Mouse (Mus musculus) heart, adult 2 months (tissue): ENCODE results near the gene Timm29. TPM values are rescaled to one million over a fixed set of nuclear protein-coding genes. Genes with fewer than 3 reads are reported as not detected.

Experiments used
- DNase-seq, 2 experiments: peaks; one replicate each; pipeline ENCODE4 v3.0.0; 2021
- H3K27ac ChIP-seq: fragments of 200-600 bp; 2 replicates; pipeline ENCODE4 v1.8.1; 2022
- H3K27me3 ChIP-seq: fragments of 200-500 bp; 2 replicates; pipeline ENCODE4 v1.6.1; 2012; ENCODE audit warnings: mild to moderate bottlenecking, low read length, inconsistent platforms, mixed read lengths; ENCODE audit not compliant: control insufficient read depth, insufficient read depth
- H3K36me3 ChIP-seq: fragments of 200-500 bp; 2 replicates; pipeline ENCODE4 v1.6.1; 2012; ENCODE audit warnings: low read length, inconsistent platforms; ENCODE audit not compliant: control insufficient read depth, insufficient read depth
- H3K4me1 ChIP-seq: fragments of 200-500 bp; 2 replicates; pipeline ENCODE4 v1.6.1; 2011; ENCODE audit warnings: low read length; ENCODE audit not compliant: control insufficient read depth, insufficient read depth
- H3K4me3 ChIP-seq: fragments of 200-600 bp; 2 replicates; pipeline ENCODE4 v1.8.1; 2022
- H3K79me2 ChIP-seq: fragments of 200-500 bp; replicated peaks from 2 replicates; pipeline ENCODE4 v1.6.1; 2012; ENCODE audit warnings: mild to moderate bottlenecking, inconsistent platforms, low read length, moderate library complexity, mixed read lengths; ENCODE audit not compliant: control insufficient read depth, insufficient read depth
- H3K9ac ChIP-seq: fragments of 200-500 bp; 2 replicates; pipeline ENCODE4 v1.6.1; 2012; ENCODE audit warnings: low read depth, mild to moderate bottlenecking, control low read depth, inconsistent platforms, low read length, mixed read lengths
- CTCF ChIP-seq: fragments of 200-600 bp; IDR thresholded peaks from 2 replicates; pipeline ENCODE4 v1.8.1; 2022; ENCODE audit warnings: antibody characterized with exemption, mild to moderate bottlenecking, moderate library complexity
- EP300 ChIP-seq: fragments of 200-500 bp; IDR thresholded peaks from 2 replicates; pipeline ENCODE4 v1.6.1; 2011; ENCODE audit warnings: low read depth, low read length, control low read depth; ENCODE audit not compliant: insufficient read depth
- POLR2A ChIP-seq: fragments of 200-500 bp; IDR thresholded peaks from 2 replicates; pipeline ENCODE4 v1.6.1; 2011; ENCODE audit warnings: mild to moderate bottlenecking, low read depth, low read length, control low read depth; ENCODE audit not compliant: insufficient read depth
- WGBS: fragments of 180-500 bp; shearing (Covaris S2); methylation state at CpG from one replicate; pipeline ENCODE4 v1.1.7; 2018; 5-methylcytosine and 5-hydroxymethylcytosine counted together
- intact Hi-C: fragments of 180-260 bp; cut with DNase I; formaldehyde crosslinking; loops from one replicate; pipeline ENCODE4 v1.15.1; 2025
- polyA plus RNA-seq: library from polyadenylated mRNA; depleted of rRNA; stranded (reverse); fragments of >200 nt; gene quantifications from 2 replicates; pipeline ENCODE4 v1.2.3, GENCODE M21; 2012
- total RNA-seq, 2 experiments: library from RNA; stranded (reverse); gene quantifications; 2 replicates each; pipeline ENCODE4 v1.2.3; 2021

The Timm29 gene
- total and polyA plus RNA-seq, 3 experiments = 35.2 to 63.8 (median 55.2) TPM

DNA sequence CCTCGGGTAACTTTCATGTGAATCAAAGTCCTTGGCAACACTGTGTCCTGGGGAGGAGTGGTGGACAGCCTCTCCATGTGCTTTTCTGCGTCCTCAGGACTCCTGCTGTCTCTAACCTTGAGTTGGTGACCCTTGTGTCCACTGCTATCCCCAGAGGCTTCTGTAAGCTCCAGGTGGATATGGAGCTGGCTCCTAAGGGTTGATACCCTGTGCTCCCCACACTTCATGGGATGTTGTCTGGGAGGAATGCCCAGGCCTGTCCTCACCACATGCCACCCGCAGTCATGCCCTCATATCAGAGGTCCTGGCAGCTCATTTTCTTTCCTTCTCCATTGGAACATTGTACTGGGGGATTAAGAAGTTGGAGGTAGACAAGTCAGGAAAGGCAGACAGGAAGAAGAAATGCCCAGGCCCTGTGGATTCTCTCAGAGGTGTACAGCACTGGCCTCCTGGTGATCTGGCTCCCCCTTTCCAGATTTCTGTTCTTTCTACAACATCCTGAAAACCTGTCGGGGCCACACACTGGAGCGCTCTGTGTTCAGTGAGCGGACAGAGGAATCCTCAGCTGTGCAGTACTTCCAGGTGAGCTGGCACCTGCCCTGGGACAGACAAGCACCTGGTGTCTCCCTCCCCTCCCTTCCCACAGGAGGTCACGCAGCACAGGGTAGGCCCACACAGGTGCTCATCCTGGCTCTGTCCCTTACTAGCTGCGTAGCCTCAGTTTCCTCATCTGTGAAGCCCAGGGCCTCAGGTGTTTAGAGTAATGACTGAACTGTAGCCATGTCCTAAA lies 18.3 kb upstream of the Timm29 start:
- intact Hi-C loops = no loop called here

DNA sequence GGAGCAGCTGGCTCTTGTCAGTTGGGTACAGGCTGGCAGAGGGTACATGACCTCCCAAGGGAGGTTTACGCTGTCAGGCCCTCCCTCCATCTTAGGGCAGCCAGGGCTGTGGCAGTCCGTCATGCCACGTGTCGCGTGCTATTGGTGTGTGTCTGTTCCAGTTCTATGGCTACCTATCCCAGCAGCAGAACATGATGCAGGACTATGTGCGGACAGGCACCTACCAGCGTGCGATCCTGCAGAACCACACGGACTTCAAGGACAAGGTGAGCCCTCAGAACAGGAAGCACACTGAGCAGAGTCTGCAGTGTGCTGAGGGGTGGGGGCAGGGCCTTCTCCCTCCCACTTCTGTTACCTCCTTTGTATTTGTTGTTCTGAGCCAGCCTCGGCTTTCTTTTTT lies 17.3 kb upstream of the Timm29 start:
- Histone ChIP-seq H3K36me3 (no peaks in the 10 kb centered on the region), H3K27me3 (no peaks in the 10 kb centered on the region), H3K27ac (no peak overlapping the region), H3K9ac (no peak overlapping the region), H3K4me3 (no peak overlapping the region), H3K79me2 (no peaks in the 10 kb centered on the region), H3K4me1 (no peaks in the 10 kb centered on the region; the same call in 1 of the 2 replicates)
- intact Hi-C loops = no loop called here
- no peak for TF ChIP-seq CTCF
- TF ChIP-seq POLR2A = no peak
- TF ChIP-seq EP300 = no peak
- no peak for DNase-seq
- 92% methylated on average over 10 of the region's 10 CpGs for WGBS

More for the DNA sequence above, 18.3 kb upstream of the Timm29 start:
- TF ChIP-seq CTCF = no peak
- TF ChIP-seq POLR2A = no peak
- TF ChIP-seq EP300 = no peak
- DNase-seq = peak; percentile 26 to 45
- Histone ChIP-seq H3K27ac (peak overlapping the region; percentile 58), H3K79me2 (no peaks in the 10 kb centered on the region), H3K9ac (no peak overlapping the region), H3K36me3 (no peaks in the 10 kb centered on the region), H3K4me3 (no peak overlapping the region), H3K4me1 (no peaks in the 10 kb centered on the region; the same call in 1 of the 2 replicates), H3K27me3 (no peaks in the 10 kb centered on the region)
- WGBS = 84% methylated on average over 8 of the region's 8 CpGs

DNA sequence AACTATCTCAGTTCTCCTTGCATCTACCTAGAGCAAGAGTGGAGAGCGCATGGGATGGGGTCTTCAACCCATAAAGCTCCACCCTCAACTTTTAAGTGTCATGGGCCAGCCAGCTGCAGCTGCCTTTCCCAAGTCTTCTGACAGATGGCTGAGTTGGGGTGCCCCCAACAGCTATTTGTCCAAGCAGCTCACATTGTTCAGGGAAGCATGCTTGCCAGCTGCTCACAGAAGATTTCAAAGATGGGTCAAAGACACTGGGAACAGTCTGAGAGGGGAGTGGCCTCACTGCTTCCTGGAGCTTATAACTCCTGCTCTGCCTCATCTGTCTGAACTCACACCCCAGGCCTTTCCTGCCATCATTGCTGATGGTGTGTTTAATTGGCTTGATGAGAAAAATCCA lies 16.2 kb upstream of the Timm29 start:
- no peak overlapping the region for H3K9ac ChIP-seq
- H3K36me3 ChIP-seq = no peaks in the 10 kb centered on the region
- H3K4me1 ChIP-seq = no peaks in the 10 kb centered on the region; the same call in 1 of the 2 replicates
- intact Hi-C loops = no loop called here
- no peaks in the 10 kb centered on the region for H3K79me2 ChIP-seq
- no peak overlapping the region for H3K27ac ChIP-seq
- no peaks in the 10 kb centered on the region for H3K27me3 ChIP-seq
- no peak for DNase-seq
- TF ChIP-seq CTCF = no peak
- TF ChIP-seq EP300 = no peak
- TF ChIP-seq POLR2A = no peak
- H3K4me3 ChIP-seq = no peak overlapping the region
- WGBS = 94% methylated on average over 1 of the region's 1 CpGs

DNA sequence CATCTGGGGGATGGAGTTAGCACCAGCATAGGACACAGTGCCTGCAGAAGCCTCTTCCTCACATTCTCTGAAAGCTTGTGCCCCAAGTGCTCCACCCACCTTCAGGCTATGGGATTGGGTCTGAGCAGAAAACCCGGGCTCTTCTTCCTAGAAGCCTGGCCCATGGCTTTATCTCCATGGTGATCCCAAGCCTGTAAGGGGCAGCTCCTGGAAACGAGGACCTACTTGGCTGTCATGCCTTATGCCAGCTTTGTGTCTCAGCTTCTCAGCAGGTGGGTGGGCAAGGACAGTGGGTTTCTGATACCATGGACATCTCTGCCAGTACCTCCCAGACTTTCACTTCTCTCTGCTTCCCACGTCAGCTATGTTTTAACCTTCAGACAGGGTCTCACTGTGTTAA lies 14.3 kb upstream of the Timm29 start:
- Histone ChIP-seq H3K4me1 (no peaks in the 10 kb centered on the region; the same call in 1 of the 2 replicates), H3K4me3 (no peak overlapping the region), H3K27ac (no peak overlapping the region), H3K79me2 (no peaks in the 10 kb centered on the region), H3K27me3 (no peaks in the 10 kb centered on the region), H3K36me3 (no peaks in the 10 kb centered on the region), H3K9ac (no peak overlapping the region)
- intact Hi-C loops = no loop called here
- no peak for DNase-seq
- TF ChIP-seq EP300 (no peak), CTCF (no peak), POLR2A (no peak)
- WGBS = 73% methylated on average over 3 of the region's 3 CpGs

DNA sequence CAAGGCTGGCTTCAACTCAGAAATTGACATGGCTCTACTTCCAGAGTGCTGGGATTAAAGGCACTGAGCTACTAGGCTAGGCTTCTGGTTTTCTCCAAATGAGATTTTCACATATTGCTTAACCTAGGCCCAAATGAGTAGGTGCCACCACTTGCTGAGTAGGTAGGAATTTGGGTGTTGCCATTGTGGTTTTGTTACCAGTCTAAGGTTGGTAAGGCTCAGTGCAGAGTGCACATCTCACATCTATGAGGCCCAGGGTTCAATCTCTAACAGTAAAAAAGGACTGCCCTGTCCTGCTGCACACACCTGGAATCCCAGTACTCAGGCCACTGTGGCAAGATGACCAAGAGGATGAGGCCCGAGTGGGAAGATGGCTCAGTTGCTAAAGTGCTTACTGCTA lies 7.1 kb upstream of the Timm29 start:
- Histone ChIP-seq H3K4me1 (no peaks in the 10 kb centered on the region), H3K36me3 (no peaks in the 10 kb centered on the region), H3K79me2 (no peaks in the 10 kb centered on the region), H3K4me3 (no peak overlapping the region), H3K27me3 (no peaks in the 10 kb centered on the region), H3K9ac (no peak overlapping the region), H3K27ac (no peak overlapping the region)
- intact Hi-C loops = no loop called here
- TF ChIP-seq EP300 (no peak), CTCF (no peak), POLR2A (no peak)
- DNase-seq = no peak
- WGBS = 86% methylated on average over 1 of the region's 1 CpGs

DNA sequence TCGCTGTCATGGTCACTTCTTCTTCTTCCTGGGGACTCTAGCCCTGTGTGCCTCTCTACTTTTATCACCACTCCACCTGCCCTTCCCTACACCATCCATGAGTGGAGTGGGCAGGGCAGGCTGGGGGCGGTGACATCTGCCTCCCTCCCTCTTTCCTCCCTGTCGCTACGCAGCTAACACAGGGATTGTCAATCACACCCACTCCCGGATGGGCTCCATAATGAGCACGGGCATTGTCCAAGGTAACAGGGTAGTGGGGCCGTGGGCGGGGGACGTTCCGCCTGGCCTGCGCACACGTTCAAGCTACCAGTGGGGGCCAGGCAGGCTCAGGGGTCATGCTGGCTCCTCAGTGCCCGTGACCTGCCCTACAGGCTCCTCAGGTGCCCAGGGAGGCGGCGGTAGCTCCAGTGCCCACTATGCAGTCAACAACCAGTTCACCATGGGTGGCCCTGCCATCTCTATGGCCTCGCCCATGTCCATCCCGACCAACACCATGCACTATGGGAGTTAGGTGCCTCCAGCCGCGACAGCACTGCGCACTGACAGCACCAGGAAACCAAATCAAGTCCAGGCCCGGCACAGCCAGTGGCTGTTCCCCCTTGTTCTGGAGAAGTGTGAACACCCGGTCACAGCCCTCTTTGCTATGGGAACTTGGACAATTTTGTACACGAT lies 4.7 kb upstream of the Timm29 start:
- no peaks in the 10 kb centered on the region for H3K27me3 ChIP-seq
- H3K9ac ChIP-seq = no peak overlapping the region
- TF ChIP-seq POLR2A (no peak), EP300 (no peak), CTCF (no peak)
- H3K36me3 ChIP-seq = no peaks in the 10 kb centered on the region
- DNase-seq = no peak
- no peak overlapping the region for H3K27ac ChIP-seq
- H3K4me1 ChIP-seq = peaks cover 3% of the 10 kb centered on the region; the same call in 1 of the 2 replicates
- WGBS = 82% methylated on average over 23 of the region's 23 CpGs
- H3K4me3 ChIP-seq = no peak overlapping the region
- intact Hi-C loops = no loop called here
- no peaks in the 10 kb centered on the region for H3K79me2 ChIP-seq
